Mouse (Mus musculus): ENCODE data around the gene Vill. TPM values are rescaled to one million over a fixed set of nuclear protein-coding genes. Genes with fewer than 3 reads are reported as not detected.

Gene Vill
- polyA plus RNA-seq, 1 experiment from 2014 or later = 19.0 TPM

DNA sequence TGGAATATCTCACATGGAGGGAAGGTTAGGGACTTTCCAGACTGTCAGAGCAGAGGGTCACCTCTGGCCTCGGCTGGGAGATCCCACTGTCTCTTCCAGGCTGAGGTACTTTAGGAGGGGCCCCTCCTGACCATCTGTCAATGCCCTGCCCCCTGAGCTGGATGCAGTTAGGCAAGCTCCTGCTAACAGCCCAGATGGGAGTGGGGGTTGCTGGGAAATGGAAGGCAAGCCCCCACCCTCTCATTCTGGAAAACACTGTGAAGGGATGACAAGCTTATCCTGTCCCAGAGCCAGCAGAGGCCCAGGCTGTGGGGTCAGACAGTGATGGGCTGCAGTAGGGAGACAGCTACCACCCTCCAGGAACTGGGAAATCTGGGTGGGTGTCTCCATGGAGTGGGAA lies 33.9 kb downstream of the Vill start:
- no peak overlapping the region for H3K4me2 ChIP-seq (replicated peaks)
- H3K9ac ChIP-seq = no peak overlapping the region
- H3K9me3 ChIP-seq (replicated peaks) = no peaks in the 10 kb centered on the region
- WGBS = 43% methylated on average over 1 of the region's 1 CpGs
- H3K4me3 ChIP-seq (replicated peaks) = no peak overlapping the region
- peaks cover 1% of the 10 kb centered on the region; the same call in 1 of the 2 replicates for H3K27me3 ChIP-seq
- no peak overlapping the region for H3K27ac ChIP-seq (replicated peaks)
- no peaks in the 10 kb centered on the region for H3K36me3 ChIP-seq
- H3K4me1 ChIP-seq = peaks cover 42% of the 10 kb centered on the region
- ATAC-seq (ENCODE audit: insufficient number of reproducible peaks, low FRiP score, low TSS enrichment, low read depth) = no peak

- Histone ChIP-seq H3K36me3 (no peaks in the 10 kb centered on the region), H3K9ac (no peak overlapping the region), H3K9me3 (replicated peaks) (no peaks in the 10 kb centered on the region), H3K4me1 (peaks cover 42% of the 10 kb centered on the region), H3K4me2 (replicated peaks) (no peak overlapping the region), H3K27ac (replicated peaks) (no peak overlapping the region), H3K27me3 (peaks cover 8% of the 10 kb centered on the region; the same call in 1 of the 2 replicates), H3K4me3 (replicated peaks) (no peak overlapping the region)
- WGBS = 84% methylated on average over 5 of the region's 5 CpGs
- ATAC-seq (ENCODE audit: insufficient number of reproducible peaks, low FRiP score, low TSS enrichment, low read depth) = no peak
Measured at GRCm38 (mm10) chr9:119087309-119087708, 34.7 kb downstream of the Vill start.

GRCm38 (mm10) chr9:119088148-119088801 lies 35.7 kb downstream of the Vill start:
- WGBS = 2% methylated on average over 24 of the region's 24 CpGs
- Histone ChIP-seq H3K4me1 (peaks cover 45% of the 10 kb centered on the region), H3K27ac (replicated peaks) (peak overlapping the region; percentile 77), H3K36me3 (no peaks in the 10 kb centered on the region), H3K27me3 (peaks cover 8% of the 10 kb centered on the region; the same call in 1 of the 2 replicates), H3K4me2 (replicated peaks) (peak overlapping the region; percentile 58), H3K9ac (no peak overlapping the region), H3K4me3 (replicated peaks) (peak overlapping the region; percentile 46), H3K9me3 (replicated peaks) (no peaks in the 10 kb centered on the region)
- peak; percentile 85 for ATAC-seq (ENCODE audit: insufficient number of reproducible peaks, low FRiP score, low TSS enrichment, low read depth)

DNA sequence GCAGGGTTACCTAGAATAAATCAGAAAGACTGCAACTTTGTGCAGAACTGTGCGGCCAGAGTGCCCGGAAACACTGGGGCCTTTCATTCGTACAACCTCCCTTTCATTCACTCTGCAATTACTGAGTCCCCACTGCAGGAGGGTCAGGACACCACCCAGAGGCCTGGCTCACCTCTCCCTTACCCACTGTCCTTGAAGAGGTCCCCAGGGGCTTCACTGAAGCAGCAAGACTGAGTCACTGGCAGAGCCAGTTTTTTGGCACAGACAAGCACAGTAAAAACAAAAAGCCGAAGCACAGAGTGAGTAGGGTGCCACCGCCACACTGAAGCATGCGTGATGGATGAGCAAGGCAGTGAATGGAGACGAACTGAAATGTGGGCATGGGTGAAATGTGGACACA lies 36.9 kb downstream of the Vill start:
- WGBS = 53% methylated on average over 7 of the region's 7 CpGs
- Histone ChIP-seq H3K4me3 (replicated peaks) (no peak overlapping the region), H3K27ac (replicated peaks) (no peak overlapping the region; the same call in 1 of the 2 replicates), H3K4me1 (peaks cover 56% of the 10 kb centered on the region), H3K36me3 (no peaks in the 10 kb centered on the region), H3K27me3 (peaks cover 8% of the 10 kb centered on the region; the same call in 1 of the 2 replicates), H3K9ac (no peak overlapping the region), H3K9me3 (replicated peaks) (no peaks in the 10 kb centered on the region), H3K4me2 (replicated peaks) (no peak overlapping the region; the same call in 1 of the 2 replicates)
- no peak for ATAC-seq (ENCODE audit: insufficient number of reproducible peaks, low FRiP score, low TSS enrichment, low read depth)

- no peak overlapping the region for H3K4me2 ChIP-seq (replicated peaks)
- no peaks in the 10 kb centered on the region for H3K9me3 ChIP-seq (replicated peaks)
- H3K36me3 ChIP-seq = no peaks in the 10 kb centered on the region
- ATAC-seq (ENCODE audit: insufficient number of reproducible peaks, low FRiP score, low TSS enrichment, low read depth) = no peak
- H3K27me3 ChIP-seq = peaks cover 8% of the 10 kb centered on the region; the same call in 1 of the 2 replicates
- peaks cover 66% of the 10 kb centered on the region for H3K4me1 ChIP-seq
- no peak overlapping the region for H3K4me3 ChIP-seq (replicated peaks)
- 84% methylated on average over 5 of the region's 5 CpGs for WGBS
- no peak overlapping the region for H3K27ac ChIP-seq (replicated peaks)
- H3K9ac ChIP-seq = no peak overlapping the region
Measured at GRCm38 (mm10) chr9:119090462-119090861, 37.9 kb downstream of the Vill start.

DNA sequence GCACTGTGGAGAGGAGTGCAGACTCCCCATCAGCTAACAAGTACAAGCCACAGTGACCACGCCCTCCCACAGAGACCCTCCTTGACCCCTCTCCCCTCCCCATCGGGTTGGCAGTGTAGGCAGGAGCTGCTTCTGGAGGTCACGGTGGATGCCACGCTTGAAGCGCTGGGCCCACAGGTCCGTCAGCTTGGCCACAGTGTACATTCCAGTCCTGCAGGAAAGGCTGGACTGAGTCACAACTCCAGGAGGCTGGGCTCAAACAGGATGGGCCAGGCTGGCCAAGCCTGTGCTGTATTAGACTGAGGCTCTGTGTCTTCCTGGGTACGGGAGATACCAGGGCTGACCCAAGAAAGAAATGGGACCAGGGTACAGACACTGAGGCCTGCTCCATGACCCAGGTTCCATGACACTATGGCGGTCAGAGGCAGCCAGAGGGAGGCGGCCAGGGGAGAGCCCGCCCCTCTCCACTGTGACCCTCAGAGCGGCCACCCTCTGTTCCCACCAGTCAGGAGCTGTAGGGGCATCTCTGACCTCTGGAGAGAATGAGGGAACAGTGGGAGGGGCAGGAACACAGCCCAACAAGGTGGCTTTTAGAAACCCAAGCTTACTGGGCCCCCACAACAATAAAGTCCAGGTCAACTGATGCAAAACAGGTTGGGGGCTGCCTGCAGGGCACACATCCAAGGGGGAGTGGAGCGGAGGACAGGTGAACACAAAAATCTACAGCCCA lies 39.2 kb downstream of the Vill start:
- peak overlapping the region; percentile 66 for H3K4me3 ChIP-seq (replicated peaks)
- WGBS = 63% methylated on average over 12 of the region's 12 CpGs
- H3K9ac ChIP-seq = no peak overlapping the region

GRCm38 (mm10) chr9:119092473-119093418 lies 40.2 kb downstream of the Vill start:
- peak overlapping the region; percentile 85 for H3K27ac ChIP-seq (replicated peaks)

More for the DNA sequence above, 39.2 kb downstream of the Vill start:
- Histone ChIP-seq H3K4me1 (peaks cover 60% of the 10 kb centered on the region), H3K36me3 (no peaks in the 10 kb centered on the region), H3K27ac (replicated peaks) (no peak overlapping the region), H3K27me3 (peaks cover 8% of the 10 kb centered on the region; the same call in 1 of the 2 replicates), H3K9me3 (replicated peaks) (no peaks in the 10 kb centered on the region), H3K4me2 (replicated peaks) (peak overlapping the region; percentile 89)
- ATAC-seq (ENCODE audit: insufficient number of reproducible peaks, low FRiP score, low TSS enrichment, low read depth) = no peak

DNA sequence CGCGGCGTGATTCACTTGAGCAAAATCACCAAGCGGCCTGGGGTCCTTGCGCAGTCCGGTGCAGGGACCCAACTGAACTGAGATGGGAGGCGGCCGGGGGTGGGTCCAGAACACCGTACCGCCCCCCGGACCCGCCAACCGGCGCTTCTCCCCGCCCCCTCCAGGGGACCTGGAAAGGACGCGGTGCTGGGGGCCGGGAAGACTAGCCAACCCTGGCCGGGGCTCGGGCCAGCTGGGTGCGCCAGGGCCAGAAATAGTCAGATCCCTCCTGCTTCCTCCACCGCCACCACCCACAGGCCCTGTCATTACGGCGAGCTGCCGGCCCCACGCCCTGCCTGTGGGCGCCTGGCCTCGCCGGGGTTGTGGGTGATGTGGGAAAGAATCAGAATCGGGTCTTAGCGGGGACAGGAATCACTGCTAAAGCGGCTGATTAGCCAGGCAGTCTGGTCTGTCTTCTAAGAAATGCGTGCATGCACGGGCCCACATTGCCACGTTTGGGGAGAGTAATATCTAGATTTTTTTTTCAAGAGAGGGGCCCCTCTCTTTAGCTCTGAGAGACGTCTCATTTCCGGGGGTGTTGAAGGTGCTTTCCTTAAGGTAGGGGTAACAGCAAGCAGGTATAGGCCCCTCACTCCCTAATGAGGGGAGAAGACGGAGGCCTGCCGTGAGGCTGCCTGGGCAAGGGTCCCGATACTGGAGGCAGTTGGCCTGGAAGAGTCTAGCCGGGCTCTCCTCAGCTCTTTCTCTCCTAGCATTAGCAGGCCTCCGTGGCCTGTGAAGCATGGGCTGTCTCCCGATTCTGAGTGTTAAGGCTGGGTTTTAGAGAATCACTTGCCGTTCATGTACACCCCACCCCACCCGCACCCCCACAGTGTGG lies 41.1 kb downstream of the Vill start, which contains the start of gene Plcd1:
Plcd1 (minus strand) TSS at position 84 of the 877 bp plus-strand sequence.
- Histone ChIP-seq H3K36me3 (no peaks in the 10 kb centered on the region), H3K27me3 (peaks cover 8% of the 10 kb centered on the region; the same call in 1 of the 2 replicates), H3K27ac (replicated peaks) (peak within 1 kb of the TSS; percentile 85), H3K4me1 (peaks cover 42% of the 10 kb centered on the region), H3K4me2 (replicated peaks) (peak within 1 kb of the TSS; percentile 89), H3K9ac (peak within 1 kb of the TSS; percentile 55), H3K4me3 (replicated peaks) (peak within 1 kb of the TSS; percentile 66), H3K9me3 (replicated peaks) (no peaks in the 10 kb centered on the region)
- 8% methylated on average over 45 of the region's 45 CpGs for WGBS
- peak; percentile 88 for ATAC-seq (ENCODE audit: insufficient number of reproducible peaks, low FRiP score, low TSS enrichment, low read depth)

More at GRCm38 (mm10) chr9:119092473-119093418, 40.2 kb downstream of the Vill start:
- peak overlapping the region; percentile 66 for H3K4me3 ChIP-seq (replicated peaks)
- 2% methylated on average over 45 of the region's 45 CpGs for WGBS
- no peaks in the 10 kb centered on the region for H3K36me3 ChIP-seq
- ATAC-seq (ENCODE audit: insufficient number of reproducible peaks, low FRiP score, low TSS enrichment, low read depth) = no peak
- H3K27me3 ChIP-seq = peaks cover 8% of the 10 kb centered on the region; the same call in 1 of the 2 replicates
- no peaks in the 10 kb centered on the region for H3K9me3 ChIP-seq (replicated peaks)
- peak overlapping the region; percentile 55 for H3K9ac ChIP-seq
- H3K4me1 ChIP-seq = peaks cover 51% of the 10 kb centered on the region
- H3K4me2 ChIP-seq (replicated peaks) = peak overlapping the region; percentile 89

GRCm38 (mm10) chr9:119094462-119095109 lies 42.0 kb downstream of the Vill start:
- H3K9me3 ChIP-seq (replicated peaks) = no peaks in the 10 kb centered on the region
- H3K4me3 ChIP-seq (replicated peaks) = no peak overlapping the region
- peak overlapping the region; percentile 85 for H3K27ac ChIP-seq (replicated peaks)
- H3K4me1 ChIP-seq = peaks cover 41% of the 10 kb centered on the region
- H3K27me3 ChIP-seq = peaks cover 8% of the 10 kb centered on the region; the same call in 1 of the 2 replicates
- ATAC-seq (ENCODE audit: insufficient number of reproducible peaks, low FRiP score, low TSS enrichment, low read depth) = no peak
- WGBS = 51% methylated on average over 13 of the region's 13 CpGs
- no peaks in the 10 kb centered on the region for H3K36me3 ChIP-seq
- no peak overlapping the region for H3K9ac ChIP-seq
- H3K4me2 ChIP-seq (replicated peaks) = 0 out of 2 replicates have a peak overlapping the region, but pooled peaks have one; percentile 4

All from embryonic facial prominence, embryonic 15.5 days (tissue).